Mouse (Mus musculus) B cell, adult (primary cell): ENCODE data around the gene Tas2r134. TPM values are rescaled to one million over a fixed set of nuclear protein-coding genes. Genes with fewer than 3 reads are reported as not detected.

Experiments used
- total RNA-seq: library from RNA; stranded (reverse); gene quantifications from 4 replicates; pipeline ENCODE4 v1.2.4, GENCODE M21; 2023; ENCODE audit not compliant: inconsistent age

The Tas2r134 gene
- not detected in 4 replicates for total RNA-seq

DNA sequence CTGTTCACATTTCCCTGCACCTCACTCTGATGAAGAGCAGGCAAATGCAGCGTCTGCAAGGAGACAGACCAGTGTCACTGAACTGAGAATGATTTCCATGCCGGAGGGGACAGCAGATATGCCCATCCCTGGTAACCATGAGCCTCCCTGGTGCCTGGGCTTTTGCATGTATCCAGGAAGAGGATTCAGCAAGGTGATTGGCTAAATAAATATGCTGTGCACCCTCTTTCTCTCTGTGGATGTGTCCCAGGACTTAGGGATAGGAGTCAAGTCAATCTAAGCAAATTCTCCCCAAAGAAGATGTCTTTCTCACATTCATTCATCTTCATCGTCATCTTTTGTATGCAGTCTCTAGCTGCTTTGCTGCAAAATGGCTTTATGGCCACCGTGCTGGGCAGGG is at the start of gene Tas2r134:
Tas2r134 (plus strand) TSS at position 301 of the 400 bp plus-strand sequence.

